Mouse (Mus musculus) left cerebral cortex, adult 11 months (tissue): Measurements from ENCODE around the gene Rgs3.

Source experiments
- DNase-seq: peaks from one replicate; pipeline ENCODE4 v3.0.0; 2022; ENCODE audit warnings: low spot score

Rgs3 gene

DNA sequence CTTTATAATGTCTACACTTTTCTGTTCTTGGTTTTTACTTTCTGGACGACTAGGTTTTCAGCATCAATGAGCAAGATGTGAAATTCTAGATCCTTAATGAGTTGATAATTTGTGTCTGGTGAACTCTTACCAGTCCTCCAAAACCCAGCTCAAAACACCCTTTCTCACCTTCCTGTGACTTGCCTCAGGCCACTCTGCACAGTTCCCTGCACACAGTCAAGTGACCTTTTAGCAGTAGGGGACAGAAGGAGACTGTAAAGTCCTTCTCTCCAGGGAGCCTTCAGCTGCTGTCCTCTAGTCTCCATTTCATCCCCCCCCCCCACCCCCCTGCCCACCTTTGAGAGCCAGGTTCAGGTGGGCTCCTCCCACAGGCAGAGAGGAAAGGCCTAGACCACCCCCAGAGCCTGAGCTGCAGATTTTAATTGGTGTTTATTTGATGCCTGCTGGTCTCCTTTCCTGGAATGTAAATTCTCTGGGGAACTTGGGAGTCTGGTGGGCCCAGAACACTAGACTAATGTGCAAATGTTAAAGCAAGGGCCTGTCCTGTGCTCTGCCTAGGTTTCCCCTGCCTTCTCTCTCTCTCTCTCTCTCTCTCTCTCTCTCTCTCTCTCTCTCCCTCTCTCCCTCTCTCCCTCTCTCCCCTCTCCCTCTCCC is 185.5 kb downstream of the Rgs3 start:
- DNase-seq, result no peak
